Mouse (Mus musculus) lung, postnatal 0 days (tissue): ENCODE measurements around the gene Igfn1.

Experiments used
- CTCF ChIP-seq: IDR thresholded peaks from 2 replicates; pipeline ENCODE4 v1.5.1; 2016; ENCODE audit warnings: antibody characterized with exemption, mild to moderate bottlenecking
- EP300 ChIP-seq: IDR thresholded peaks from 2 replicates; pipeline ENCODE4 v1.6.1; 2016; ENCODE audit warnings: antibody characterized with exemption, mild to moderate bottlenecking, control low read depth

DNA sequence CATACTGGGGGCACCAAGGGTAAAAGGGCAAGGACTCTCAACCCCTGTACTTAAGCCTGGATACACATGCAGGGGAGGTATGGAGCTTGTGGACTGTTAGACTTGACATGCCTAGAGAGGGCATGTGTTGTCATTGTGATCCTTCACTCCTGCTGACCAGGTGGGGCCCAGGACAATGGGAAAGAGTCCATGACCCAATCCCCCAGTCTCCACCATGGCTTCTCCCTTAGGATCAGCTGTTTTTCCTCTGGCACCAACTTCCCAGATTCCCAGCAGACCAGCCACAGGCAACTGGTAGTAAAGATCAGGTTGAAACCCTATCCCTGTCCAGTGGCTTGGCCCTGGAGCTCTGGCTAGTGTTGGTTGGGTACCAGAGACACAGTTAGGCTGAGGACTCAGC, 16.3 kb downstream of the Igfn1 start:
- no peak for TF ChIP-seq CTCF
- no peak for TF ChIP-seq EP300
